Mouse (Mus musculus) cortical plate, adult 2 months (tissue): Measurements from ENCODE around the gene Inpp5a.

Source experiments
- CTCF ChIP-seq: fragments of 200-500 bp; IDR thresholded peaks from 2 replicates; pipeline ENCODE4 v1.5.1; 2011; ENCODE audit warnings: mild to moderate bottlenecking, control low read depth, low read length; ENCODE audit not compliant: insufficient read depth; ENCODE audit errors: extremely low read depth
- POLR2A ChIP-seq: fragments of 200-500 bp; IDR thresholded peaks from 2 replicates; pipeline ENCODE4 v1.6.1; 2011; ENCODE audit warnings: mild to moderate bottlenecking, low read length, control low read depth; ENCODE audit not compliant: insufficient read depth; ENCODE audit errors: extremely low read depth

- no peak for TF ChIP-seq POLR2A
- no peak for TF ChIP-seq CTCF
These were observed 46.1 kb upstream of the Inpp5a start for GRCm38 (mm10) chr7:139342809-139343208.
